In genomic region chr5:102750674-102751073, GRCm38 (mm10) we compare ENCODE assay signal across 17 mouse cellular contexts.
DNase-seq lines count a peak whose midpoint lies in the region; ATAC-seq and TF ChIP-seq lines count a peak whose summit lies in the region.
"Had no signal": no experiment of that assay in that cellular context is flagged by ENCODE, and none has a peak within 500 bp of the region (broad histone marks: within the 10 kb centered on the region; RNA-seq: fewer than 3 reads in every experiment).

No protein-coding gene starts in this region.

- no peak overlapping the region for H3K27ac ChIP-seq in forebrain, postnatal 0 days (ENCODE audit: low read depth, low read length)
- no peak overlapping the region for H3K27ac ChIP-seq in forebrain, embryonic 16.5 days (ENCODE audit: low read length)
- H3K27ac ChIP-seq in hindbrain, postnatal 0 days, result no peak overlapping the region
- no peak overlapping the region for H3K27ac ChIP-seq in hindbrain, embryonic 16.5 days (ENCODE audit: low read depth, low read length)
- no peak overlapping the region for H3K27ac ChIP-seq in limb, embryonic 12.5 days
- no peak overlapping the region for H3K27ac ChIP-seq in limb, embryonic 10.5 days
- H3K27ac ChIP-seq: forebrain, embryonic 15.5 days; intestine, embryonic 15.5 days had no signal

- H3K4me2 ChIP-seq in forebrain, postnatal 0 days (ENCODE audit: low read depth), result no peak overlapping the region
- no peak overlapping the region for H3K4me2 ChIP-seq in forebrain, embryonic 16.5 days (ENCODE audit: low read length)
- peak overlapping the region; percentile 16; the same call in 1 of the 2 replicates for H3K4me2 ChIP-seq in hindbrain, postnatal 0 days (ENCODE audit: low read depth, low read length)
- no peak overlapping the region for H3K4me2 ChIP-seq in hindbrain, embryonic 16.5 days (ENCODE audit: low read length)
- H3K4me2 ChIP-seq in limb, embryonic 12.5 days, result peak overlapping the region; percentile 21; the same call in 1 of the 2 replicates
- H3K4me2 ChIP-seq: forebrain, embryonic 15.5 days; heart, embryonic 13.5 days; intestine, embryonic 15.5 days had no signal

- peak; percentile 53 for ATAC-seq in forebrain, postnatal 0 days
- ATAC-seq in forebrain, embryonic 16.5 days, result no peak
- ATAC-seq in hindbrain, postnatal 0 days, result no peak
- ATAC-seq in hindbrain, embryonic 16.5 days, result no peak
- ATAC-seq in limb, embryonic 12.5 days (ENCODE audit: insufficient number of reproducible peaks, insufficient read depth, low FRiP score, low TSS enrichment, low read depth), result no peak
- ATAC-seq: forebrain, embryonic 15.5 days; intestine, embryonic 15.5 days had no signal

- no peaks in the 10 kb centered on the region for H3K9me3 ChIP-seq in forebrain, postnatal 0 days (ENCODE audit: low read length)
- H3K9me3 ChIP-seq in forebrain, embryonic 16.5 days (ENCODE audit: control insufficient read depth, low read length), result no peaks in the 10 kb centered on the region
- H3K9me3 ChIP-seq in hindbrain, postnatal 0 days (ENCODE audit: low read length), result no peaks in the 10 kb centered on the region
- H3K9me3 ChIP-seq in hindbrain, embryonic 16.5 days (ENCODE audit: control insufficient read depth, low read length), result no peaks in the 10 kb centered on the region
- H3K9me3 ChIP-seq in limb, embryonic 12.5 days, result no peaks in the 10 kb centered on the region
- H3K9me3 ChIP-seq in limb, embryonic 10.5 days (replicated peaks), result no peaks in the 10 kb centered on the region
- H3K9me3 ChIP-seq: forebrain, embryonic 15.5 days; heart, embryonic 13.5 days; intestine, embryonic 15.5 days had no signal

- WGBS in forebrain, postnatal 0 days, result 75% methylated on average over 5 of the region's 5 CpGs
- 75% methylated on average over 5 of the region's 5 CpGs for WGBS in forebrain, embryonic 16.5 days
- 70% methylated on average over 5 of the region's 5 CpGs for WGBS in hindbrain, postnatal 0 days
- WGBS in hindbrain, embryonic 16.5 days, result 72% methylated on average over 5 of the region's 5 CpGs
- 48% methylated on average over 5 of the region's 5 CpGs for WGBS in limb, embryonic 12.5 days
- WGBS in limb, embryonic 10.5 days, result 57% methylated on average over 5 of the region's 5 CpGs

- H3K36me3 ChIP-seq in forebrain, postnatal 0 days (ENCODE audit: insufficient read depth), result no peaks in the 10 kb centered on the region
- H3K36me3 ChIP-seq in forebrain, embryonic 16.5 days (ENCODE audit: control insufficient read depth, insufficient read depth), result no peaks in the 10 kb centered on the region
- no peaks in the 10 kb centered on the region for H3K36me3 ChIP-seq in hindbrain, postnatal 0 days (ENCODE audit: insufficient read depth, low read length)
- H3K36me3 ChIP-seq in hindbrain, embryonic 16.5 days (ENCODE audit: control insufficient read depth, insufficient read depth, low read length), result no peaks in the 10 kb centered on the region
- no peaks in the 10 kb centered on the region for H3K36me3 ChIP-seq in limb, embryonic 12.5 days
- no peaks in the 10 kb centered on the region for H3K36me3 ChIP-seq in limb, embryonic 10.5 days
- H3K36me3 ChIP-seq: forebrain, embryonic 15.5 days; heart, embryonic 13.5 days; intestine, embryonic 15.5 days had no signal

- no peak for DNase-seq in forebrain, postnatal 0 days
- no peak for DNase-seq in hindbrain, postnatal 0 days (ENCODE audit: low spot score)
- no peak for DNase-seq in limb, embryonic 10.5 days (ENCODE audit: low spot score)
- no peak for DNase-seq in spleen, adult 12 weeks (ENCODE audit: low spot score)
- no peak for DNase-seq in gastrocnemius, adult 8-10 months (ENCODE audit: low spot score in 2 of 2)
- DNase-seq: adrenal gland, postnatal 10 days; cerebellum, adult 11-12 months; cerebellum, adult 9-10 months; cerebellum, postnatal 25 days; gastrocnemius, postnatal 25 days; heart, postnatal 4 days had no signal

- no peak overlapping the region for H3K9ac ChIP-seq in forebrain, postnatal 0 days
- H3K9ac ChIP-seq in forebrain, embryonic 16.5 days (replicated peaks; ENCODE audit: low read depth, low read length), result no peak overlapping the region
- no peak overlapping the region for H3K9ac ChIP-seq in hindbrain, postnatal 0 days (replicated peaks; ENCODE audit: low read length)
- no peak overlapping the region for H3K9ac ChIP-seq in hindbrain, embryonic 16.5 days (ENCODE audit: low read depth, low read length)
- no peak overlapping the region for H3K9ac ChIP-seq in limb, embryonic 12.5 days (replicated peaks)
- H3K9ac ChIP-seq: forebrain, embryonic 15.5 days; heart, embryonic 13.5 days; intestine, embryonic 15.5 days had no signal

- H3K27me3 ChIP-seq in forebrain, postnatal 0 days (ENCODE audit: insufficient read depth, low read length), result no peaks in the 10 kb centered on the region
- no peaks in the 10 kb centered on the region for H3K27me3 ChIP-seq in forebrain, embryonic 16.5 days (replicated peaks; ENCODE audit: control insufficient read depth, insufficient read depth, low read length)
- H3K27me3 ChIP-seq in hindbrain, postnatal 0 days (ENCODE audit: insufficient read depth, low read length), result no peaks in the 10 kb centered on the region
- H3K27me3 ChIP-seq in hindbrain, embryonic 16.5 days (replicated peaks; ENCODE audit: control insufficient read depth, insufficient read depth, low read length), result no peaks in the 10 kb centered on the region
- H3K27me3 ChIP-seq in limb, embryonic 12.5 days, result peaks cover 7% of the 10 kb centered on the region; the same call in 1 of the 2 replicates
- no peaks in the 10 kb centered on the region for H3K27me3 ChIP-seq in limb, embryonic 10.5 days (ENCODE audit: low read depth, poor library complexity, severe bottlenecking)
- H3K27me3 ChIP-seq: forebrain, embryonic 15.5 days; heart, embryonic 13.5 days; intestine, embryonic 15.5 days had no signal

- H3K4me1 ChIP-seq in forebrain, postnatal 0 days (ENCODE audit: insufficient read depth), result no peaks in the 10 kb centered on the region
- no peaks in the 10 kb centered on the region for H3K4me1 ChIP-seq in forebrain, embryonic 16.5 days (replicated peaks; ENCODE audit: control insufficient read depth, insufficient read depth, low read length)
- no peaks in the 10 kb centered on the region for H3K4me1 ChIP-seq in hindbrain, postnatal 0 days (ENCODE audit: insufficient read depth, low read length)
- H3K4me1 ChIP-seq in hindbrain, embryonic 16.5 days (ENCODE audit: control insufficient read depth, insufficient read depth, low read depth, low read length), result no peaks in the 10 kb centered on the region
- peaks cover 25% of the 10 kb centered on the region for H3K4me1 ChIP-seq in limb, embryonic 12.5 days (replicated peaks)
- H3K4me1 ChIP-seq in limb, embryonic 10.5 days, result peaks cover 38% of the 10 kb centered on the region

- TF ChIP-seq CTCF in forebrain, postnatal 0 days (IDR thresholded peaks at IDR 0.05; ENCODE audit: low read depth), result no peak
- TF ChIP-seq CTCF in hindbrain, postnatal 0 days (IDR thresholded peaks at IDR 0.05; ENCODE audit: low read depth), result no peak

- no peak overlapping the region for H3K4me3 ChIP-seq in forebrain, postnatal 0 days (ENCODE audit: low read depth, low read length)
- no peak overlapping the region for H3K4me3 ChIP-seq in forebrain, embryonic 16.5 days (replicated peaks; ENCODE audit: low read length)
- H3K4me3 ChIP-seq in hindbrain, postnatal 0 days (ENCODE audit: low read length), result no peak overlapping the region
- no peak overlapping the region for H3K4me3 ChIP-seq in hindbrain, embryonic 16.5 days (ENCODE audit: low read length)
- no peak overlapping the region for H3K4me3 ChIP-seq in limb, embryonic 12.5 days (replicated peaks)
- H3K4me3 ChIP-seq in limb, embryonic 10.5 days, result no peak overlapping the region
- H3K4me3 ChIP-seq: forebrain, embryonic 15.5 days; heart, embryonic 13.5 days; intestine, embryonic 15.5 days had no signal

Comparison
In these comparisons a context has a peak if more than half of its experiments do, and no peak if none do; other contexts are left out.
1. H3K4me2 ChIP-seq: peak in hindbrain, postnatal 0 days (single experiment) and limb, embryonic 12.5 days (single experiment); none in forebrain, postnatal 0 days (single experiment), forebrain, embryonic 16.5 days (single experiment) and hindbrain, embryonic 16.5 days (single experiment).